Mouse (Mus musculus): ENCODE measurements around the gene Grb14. TPM values are rescaled to one million over a fixed set of nuclear protein-coding genes. Genes with fewer than 3 reads are reported as not detected.

The Grb14 gene
- polyA plus RNA-seq, 1 experiment: 0.55 TPM

GRCm38 (mm10) chr2:64987782-64988181 lies 37.0 kb downstream of the Grb14 start:
- H3K4me3 ChIP-seq (ENCODE audit: insufficient read depth, low read length): no peak overlapping the region
- TF ChIP-seq POLR2A (IDR thresholded peaks at IDR 0.05; ENCODE audit: borderline replicate concordance, low read depth, low read length) (no peak), CTCF (IDR thresholded peaks at IDR 0.05; ENCODE audit: low read depth, low read length) (no peak)
- no peak overlapping the region for H3K27ac ChIP-seq (ENCODE audit: insufficient read depth, low read depth, low read length)
- H3K4me1 ChIP-seq (ENCODE audit: control insufficient read depth, insufficient read depth, low read length): no peaks in the 10 kb centered on the region

- Histone ChIP-seq H3K27ac (ENCODE audit: insufficient read depth, low read depth, low read length) (no peak overlapping the region), H3K4me1 (ENCODE audit: control insufficient read depth, insufficient read depth, low read length) (no peaks in the 10 kb centered on the region), H3K4me3 (ENCODE audit: insufficient read depth, low read length) (no peak overlapping the region)
- TF ChIP-seq CTCF (IDR thresholded peaks at IDR 0.05; ENCODE audit: low read depth, low read length) (no peak), POLR2A (IDR thresholded peaks at IDR 0.05; ENCODE audit: borderline replicate concordance, low read depth, low read length) (no peak)
Measured at GRCm38 (mm10) chr2:64975546-64975945, 49.2 kb downstream of the Grb14 start.

- H3K4me3 ChIP-seq (ENCODE audit: insufficient read depth, low read length): no peak overlapping the region
- TF ChIP-seq CTCF (IDR thresholded peaks at IDR 0.05; ENCODE audit: low read depth, low read length) (no peak), POLR2A (IDR thresholded peaks at IDR 0.05; ENCODE audit: borderline replicate concordance, low read depth, low read length) (no peak)
- H3K27ac ChIP-seq (ENCODE audit: insufficient read depth, low read depth, low read length): no peak overlapping the region
- H3K4me1 ChIP-seq (ENCODE audit: control insufficient read depth, insufficient read depth, low read length): no peaks in the 10 kb centered on the region
Measured at GRCm38 (mm10) chr2:64974549-64974948, 50.2 kb downstream of the Grb14 start.

- Histone ChIP-seq H3K4me1 (ENCODE audit: control insufficient read depth, insufficient read depth, low read length) (no peaks in the 10 kb centered on the region), H3K27ac (ENCODE audit: insufficient read depth, low read depth, low read length) (no peak overlapping the region), H3K4me3 (ENCODE audit: insufficient read depth, low read length) (no peak overlapping the region)
- no peak for TF ChIP-seq POLR2A (IDR thresholded peaks at IDR 0.05; ENCODE audit: borderline replicate concordance, low read depth, low read length)
- TF ChIP-seq CTCF (IDR thresholded peaks at IDR 0.05; ENCODE audit: low read depth, low read length): no peak
Measured at GRCm38 (mm10) chr2:64973819-64974441, 50.9 kb downstream of the Grb14 start.

GRCm38 (mm10) chr2:64973125-64973524 lies 51.7 kb downstream of the Grb14 start:
- TF ChIP-seq CTCF (IDR thresholded peaks at IDR 0.05; ENCODE audit: low read depth, low read length) (no peak), POLR2A (IDR thresholded peaks at IDR 0.05; ENCODE audit: borderline replicate concordance, low read depth, low read length) (no peak)
- H3K4me1 ChIP-seq (ENCODE audit: control insufficient read depth, insufficient read depth, low read length): no peaks in the 10 kb centered on the region
- H3K4me3 ChIP-seq (ENCODE audit: insufficient read depth, low read length): no peak overlapping the region
- no peak overlapping the region for H3K27ac ChIP-seq (ENCODE audit: insufficient read depth, low read depth, low read length)

GRCm38 (mm10) chr2:64971828-64972227 lies 53.0 kb downstream of the Grb14 start:
- Histone ChIP-seq H3K4me3 (ENCODE audit: insufficient read depth, low read length) (no peak overlapping the region), H3K4me1 (ENCODE audit: control insufficient read depth, insufficient read depth, low read length) (no peaks in the 10 kb centered on the region), H3K27ac (ENCODE audit: insufficient read depth, low read depth, low read length) (no peak overlapping the region)
- TF ChIP-seq POLR2A (IDR thresholded peaks at IDR 0.05; ENCODE audit: borderline replicate concordance, low read depth, low read length) (no peak), CTCF (IDR thresholded peaks at IDR 0.05; ENCODE audit: low read depth, low read length) (no peak)

DNA sequence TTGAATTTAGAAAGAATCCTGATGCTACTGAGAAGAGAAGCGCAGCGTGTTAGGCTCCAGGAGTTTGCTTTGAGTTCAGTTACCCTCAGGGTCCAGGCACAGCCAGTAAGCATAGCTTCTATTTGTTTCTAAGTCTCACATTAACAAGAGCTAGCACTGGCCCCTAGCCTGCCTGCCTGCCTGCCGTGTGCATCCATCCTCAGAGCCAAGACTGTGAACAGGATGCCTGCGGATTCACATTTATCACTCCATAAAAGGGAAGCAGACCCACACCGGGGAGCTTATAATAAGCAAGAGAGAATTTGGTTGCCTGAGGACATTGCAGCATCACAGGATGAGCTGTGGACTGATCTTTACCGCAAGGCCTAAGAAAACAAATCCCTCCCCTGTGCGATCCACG lies 53.8 kb downstream of the Grb14 start:
- no peaks in the 10 kb centered on the region for H3K4me1 ChIP-seq (ENCODE audit: control insufficient read depth, insufficient read depth, low read length)
- H3K4me3 ChIP-seq (ENCODE audit: insufficient read depth, low read length): no peak overlapping the region
- TF ChIP-seq POLR2A (IDR thresholded peaks at IDR 0.05; ENCODE audit: borderline replicate concordance, low read depth, low read length) (no peak), CTCF (IDR thresholded peaks at IDR 0.05; ENCODE audit: low read depth, low read length) (no peak)
- H3K27ac ChIP-seq (ENCODE audit: insufficient read depth, low read depth, low read length): no peak overlapping the region

DNA sequence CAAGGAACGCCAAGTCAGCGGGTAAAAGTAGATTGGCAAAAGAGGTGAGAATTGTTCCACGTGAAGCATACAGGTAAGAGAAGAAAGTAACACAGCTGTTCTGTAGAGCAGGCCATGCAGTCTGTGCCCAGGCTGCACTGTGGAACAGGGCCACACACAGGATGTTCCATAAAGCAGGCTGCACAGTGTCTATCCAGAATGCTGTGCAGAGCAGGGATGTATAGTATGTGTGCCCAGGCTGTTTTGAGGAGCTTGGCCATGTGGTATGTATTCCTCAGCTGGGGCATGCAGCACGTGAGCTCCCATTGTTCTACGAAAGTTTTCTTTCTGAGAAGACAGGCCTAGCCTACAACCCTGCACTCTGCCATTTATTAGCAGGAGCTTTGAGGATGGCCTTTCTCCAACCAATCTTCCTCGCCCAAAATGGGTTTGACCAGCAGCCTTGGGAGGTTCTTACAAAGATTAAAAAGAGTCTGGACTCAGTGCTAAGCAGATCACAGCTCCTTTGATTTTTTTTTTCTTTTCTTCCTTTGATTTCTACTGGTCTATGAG lies 57.8 kb downstream of the Grb14 start:
- Histone ChIP-seq H3K4me3 (ENCODE audit: insufficient read depth, low read length) (no peak overlapping the region), H3K27ac (ENCODE audit: insufficient read depth, low read depth, low read length) (no peak overlapping the region), H3K4me1 (ENCODE audit: control insufficient read depth, insufficient read depth, low read length) (no peaks in the 10 kb centered on the region)
- TF ChIP-seq POLR2A (IDR thresholded peaks at IDR 0.05; ENCODE audit: borderline replicate concordance, low read depth, low read length) (no peak), CTCF (IDR thresholded peaks at IDR 0.05; ENCODE audit: low read depth, low read length) (no peak)

- Histone ChIP-seq H3K4me3 (ENCODE audit: insufficient read depth, low read length) (no peak overlapping the region), H3K27ac (ENCODE audit: insufficient read depth, low read depth, low read length) (no peak overlapping the region), H3K4me1 (ENCODE audit: control insufficient read depth, insufficient read depth, low read length) (no peaks in the 10 kb centered on the region)
- TF ChIP-seq CTCF (IDR thresholded peaks at IDR 0.05; ENCODE audit: low read depth, low read length) (no peak), POLR2A (IDR thresholded peaks at IDR 0.05; ENCODE audit: borderline replicate concordance, low read depth, low read length) (no peak)
Measured at GRCm38 (mm10) chr2:64966323-64966722, 58.5 kb downstream of the Grb14 start.

- H3K4me1 ChIP-seq (ENCODE audit: control insufficient read depth, insufficient read depth, low read length): no peaks in the 10 kb centered on the region
- no peak for TF ChIP-seq POLR2A (IDR thresholded peaks at IDR 0.05; ENCODE audit: borderline replicate concordance, low read depth, low read length)
- no peak for TF ChIP-seq CTCF (IDR thresholded peaks at IDR 0.05; ENCODE audit: low read depth, low read length)
- H3K4me3 ChIP-seq (ENCODE audit: insufficient read depth, low read length): no peak overlapping the region
- H3K27ac ChIP-seq (ENCODE audit: insufficient read depth, low read depth, low read length): no peak overlapping the region
Measured at GRCm38 (mm10) chr2:64965227-64965864, 59.4 kb downstream of the Grb14 start.
